Mouse (Mus musculus): ENCODE results near the gene March8.
A peak's percentile ranks its signal among the peaks of the same experiment; 100 is the strongest.
"Not testable (repeated sequence)": the region's sequence is repeated elsewhere in the genome, so short reads cannot be mapped to it uniquely, and the experiment has no call there.

The March8 gene

GRCm38 (mm10) chr6:116337835-116338501, at the start of gene March8:
Gene March8, plus strand, starts transcription at chr6:116338024.
- peak; percentile 97 for DNase-seq

GRCm38 (mm10) chr6:116311411-116311810, 26.4 kb upstream of the March8 start:
- DNase-seq = no peak

- DNase-seq = no peak
These were observed 18.6 kb upstream of the March8 start for GRCm38 (mm10) chr6:116319259-116319658.

- DNase-seq = no peak
These were observed 11.2 kb upstream of the March8 start for GRCm38 (mm10) chr6:116326641-116327040.

- DNase-seq = no peak
These were observed 6.4 kb upstream of the March8 start for GRCm38 (mm10) chr6:116331396-116331795.

GRCm38 (mm10) chr6:116337466-116337834, 374 bp upstream of the March8 start:
- DNase-seq = no peak

- no peak for DNase-seq
These were observed 696 bp downstream of the March8 start for GRCm38 (mm10) chr6:116338520-116338919.

- no peak for DNase-seq
These were observed 1.3 kb downstream of the March8 start for GRCm38 (mm10) chr6:116339088-116339487.

GRCm38 (mm10) chr6:116340521-116340920, 2.7 kb downstream of the March8 start:
- DNase-seq = no peak

- DNase-seq = no peak
These were observed 10.1 kb downstream of the March8 start for GRCm38 (mm10) chr6:116347953-116348352.

- no peak for DNase-seq
These were observed 12.2 kb downstream of the March8 start for GRCm38 (mm10) chr6:116349997-116350396.

GRCm38 (mm10) chr6:116350643-116351042, 12.8 kb downstream of the March8 start:
- DNase-seq = no peak

- DNase-seq = no peak
These were observed 13.7 kb downstream of the March8 start for GRCm38 (mm10) chr6:116351534-116351933.

GRCm38 (mm10) chr6:116353428-116353827, 15.6 kb downstream of the March8 start:
- DNase-seq = no peak

- DNase-seq = not testable (repeated sequence)
These were observed 18.6 kb downstream of the March8 start for GRCm38 (mm10) chr6:116356311-116356947.

- DNase-seq = no peak
These were observed 19.1 kb downstream of the March8 start for GRCm38 (mm10) chr6:116356948-116357325.

- DNase-seq = no peak
These were observed 20.2 kb downstream of the March8 start for GRCm38 (mm10) chr6:116358056-116358455.

- DNase-seq = no peak
These were observed 21.4 kb downstream of the March8 start for GRCm38 (mm10) chr6:116359256-116359655.

- DNase-seq = no peak
These were observed 23.6 kb downstream of the March8 start for GRCm38 (mm10) chr6:116361463-116361862.

GRCm38 (mm10) chr6:116361993-116362392, 24.2 kb downstream of the March8 start:
- no peak for DNase-seq

- DNase-seq = no peak
These were observed 30.1 kb downstream of the March8 start for GRCm38 (mm10) chr6:116367971-116368370.

- DNase-seq = no peak
These were observed 32.0 kb downstream of the March8 start for GRCm38 (mm10) chr6:116369811-116370210.

GRCm38 (mm10) chr6:116370216-116370976, 32.6 kb downstream of the March8 start:
- no peak for DNase-seq

GRCm38 (mm10) chr6:116371500-116371899, 33.7 kb downstream of the March8 start:
- no peak for DNase-seq

Measured in embryo, embryonic 11 days (tissue).